Mouse (Mus musculus): ENCODE measurements around the gene Fbxo21.

- no peak for TF ChIP-seq POLR2A (IDR thresholded peaks at IDR 0.05; ENCODE audit: extremely low read depth, insufficient read depth, low read length)
- TF ChIP-seq CTCF (IDR thresholded peaks at IDR 0.05; ENCODE audit: extremely low read depth, insufficient read depth, low read length) = no peak
Measured at GRCm38 (mm10) chr5:118027101-118027697, 50.7 kb downstream of the Fbxo21 start.

All from cortical plate, adult 2 months (tissue).